Mouse (Mus musculus) hindbrain, postnatal 0 days (tissue): ENCODE results near the gene Wdr83. TPM values are rescaled to one million over a fixed set of nuclear protein-coding genes. Genes with fewer than 3 reads are reported as not detected.

Experiments
- ATAC-seq: fragments of 200-750 bp; cut with Nextera tagmentation; 2 replicates; pipeline ENCODE4 v1.8.0; 2017; ENCODE audit warnings: mild to moderate bottlenecking, moderate TSS enrichment, moderate library complexity
- DNase-seq: peaks from one replicate; pipeline ENCODE4 v3.0.0-alpha.2; 2015; ENCODE audit warnings: low spot score
- H3K27ac ChIP-seq: fragments of 300-500 bp; sonication (generic); 2 replicates; pipeline ENCODE4 v1.5.1; 2014; ENCODE audit warnings: mild to moderate bottlenecking
- H3K27me3 ChIP-seq: fragments of 300-500 bp; sonication (generic); 2 replicates; pipeline ENCODE4 v1.6.1; 2014; ENCODE audit warnings: low read length, mixed read lengths; ENCODE audit not compliant: insufficient read depth
- H3K36me3 ChIP-seq: fragments of 300-500 bp; sonication (generic); 2 replicates; pipeline ENCODE4 v1.6.1; 2014; ENCODE audit warnings: low read length, mixed read lengths; ENCODE audit not compliant: insufficient read depth
- H3K4me1 ChIP-seq: fragments of 300-500 bp; sonication (generic); 2 replicates; pipeline ENCODE4 v1.6.1; 2014; ENCODE audit warnings: antibody characterized with exemption, low read length, mixed read lengths; ENCODE audit not compliant: insufficient read depth
- H3K4me2 ChIP-seq: fragments of 300-500 bp; sonication (generic); 2 replicates; pipeline ENCODE4 v1.6.1; 2014; ENCODE audit warnings: low read depth, mild to moderate bottlenecking, low read length, moderate library complexity, mixed read lengths
- H3K4me3 ChIP-seq: fragments of 300-500 bp; sonication (generic); 2 replicates; pipeline ENCODE4 v1.5.1; 2014; ENCODE audit warnings: low read length
- H3K9ac ChIP-seq: fragments of 300-500 bp; sonication (generic); replicated peaks from 2 replicates; pipeline ENCODE4 v1.6.1; 2014; ENCODE audit warnings: mild to moderate bottlenecking, low read length, moderate library complexity, mixed read lengths
- H3K9me3 ChIP-seq: fragments of 300-500 bp; sonication (generic); 2 replicates; pipeline ENCODE4 v1.6.1; 2016; ENCODE audit warnings: low read length, mixed read lengths
- CTCF ChIP-seq: IDR thresholded peaks from 2 replicates; pipeline ENCODE4 v1.5.1; 2016; ENCODE audit warnings: antibody characterized with exemption, control low read depth, low read depth
- WGBS: fragments of 180-500 bp; shearing (Covaris S2); extraction: QIAGEN DNeasy Blood & Tissue Kit; methylation state at CpG from one replicate; pipeline ENCODE4 v1.1.7; 2014; 5-methylcytosine and 5-hydroxymethylcytosine counted together
- polyA plus RNA-seq: library from polyadenylated mRNA; unstranded; fragments of >200 nt; fragmentation: Nextera tagmentation; extraction: Ambion mirVana; gene quantifications from 2 replicates; pipeline ENCODE4 v1.2.1, GENCODE M21; 2015
- total RNA-seq: library from RNA; depleted of rRNA; stranded (reverse); fragments of >200 nt; gene quantifications from 2 replicates; pipeline ENCODE4 v1.2.3, GENCODE M21; 2014

Wdr83 gene
- total and polyA plus RNA-seq, 2 experiments from 2014 or later, result 21.4 to 38.6 TPM

GRCm38 (mm10) chr8:85072364-85072929, 8.7 kb downstream of the Wdr83 start:
- no peaks in the 10 kb centered on the region for H3K9me3 ChIP-seq
- no peak for TF ChIP-seq CTCF
- H3K27ac ChIP-seq, result peak overlapping the region; percentile 94
- H3K9ac ChIP-seq, result peak overlapping the region; percentile 88
- no peaks in the 10 kb centered on the region for H3K27me3 ChIP-seq
- 38% methylated on average over 9 of the region's 9 CpGs for WGBS
- ATAC-seq (no peak), DNase-seq (no peak)
- H3K36me3 ChIP-seq, result peaks cover 26% of the 10 kb centered on the region
- peak overlapping the region; percentile 85 for H3K4me2 ChIP-seq
- H3K4me1 ChIP-seq, result 0 out of 2 replicates have a peak, but pooled peaks cover 6% of the 10 kb centered on the region
- peak overlapping the region; percentile 91 for H3K4me3 ChIP-seq

- WGBS, result under 1% methylated on average over 65 of the region's 68 CpGs
- Histone ChIP-seq H3K27ac (peak within 1 kb of the TSS; percentile 94), H3K27me3 (no peaks in the 10 kb centered on the region), H3K9me3 (no peaks in the 10 kb centered on the region), H3K9ac (peak within 1 kb of the TSS; percentile 88), H3K4me3 (peak within 1 kb of the TSS; percentile 91), H3K4me1 (0 out of 2 replicates have a peak, but pooled peaks cover 6% of the 10 kb centered on the region), H3K36me3 (peaks cover 34% of the 10 kb centered on the region), H3K4me2 (peak within 1 kb of the TSS; percentile 85)
- peak; percentile 92 for ATAC-seq
- TF ChIP-seq CTCF, result peak; percentile 21; the same call in 1 of the 2 replicates
- peak; percentile 96 for DNase-seq
Observed at GRCm38 (mm10) chr8:85071514-85072281, 9.4 kb downstream of the Wdr83 start, which contains the start of gene Dhps. Gene Dhps, plus strand, starts transcription at chr8:85071757.

GRCm38 (mm10) chr8:85071041-85071440, 10.1 kb downstream of the Wdr83 start:
- ATAC-seq (no peak), DNase-seq (no peak)
- Histone ChIP-seq H3K27me3 (no peaks in the 10 kb centered on the region), H3K9me3 (no peaks in the 10 kb centered on the region), H3K4me1 (0 out of 2 replicates have a peak, but pooled peaks cover 6% of the 10 kb centered on the region), H3K4me2 (peak overlapping the region; percentile 85), H3K4me3 (peak overlapping the region; percentile 91), H3K36me3 (peaks cover 37% of the 10 kb centered on the region), H3K27ac (peak overlapping the region; percentile 94), H3K9ac (peak overlapping the region; percentile 88; the same call in 1 of the 2 replicates)
- WGBS, result 84% methylated on average over 5 of the region's 5 CpGs
- TF ChIP-seq CTCF, result no peak

GRCm38 (mm10) chr8:85067982-85068381, 13.1 kb downstream of the Wdr83 start, which contains the start of gene Gm5741:
Gene Gm5741, minus strand, starts transcription at chr8:85067982.
- H3K4me3 ChIP-seq, result no peak within 1 kb of the TSS
- H3K9ac ChIP-seq, result no peak within 1 kb of the TSS
- DNase-seq (no peak), ATAC-seq (no peak)
- no peaks in the 10 kb centered on the region for H3K27me3 ChIP-seq
- no peak within 1 kb of the TSS for H3K27ac ChIP-seq
- H3K4me1 ChIP-seq, result 0 out of 2 replicates have a peak, but pooled peaks cover 6% of the 10 kb centered on the region
- no peaks in the 10 kb centered on the region for H3K9me3 ChIP-seq
- peaks cover 21% of the 10 kb centered on the region; the same call in 1 of the 2 replicates for H3K36me3 ChIP-seq
- no peak for TF ChIP-seq CTCF
- no peak within 1 kb of the TSS for H3K4me2 ChIP-seq

- ATAC-seq, result no peak
- no peaks in the 10 kb centered on the region for H3K9me3 ChIP-seq
- peaks cover 21% of the 10 kb centered on the region; the same call in 1 of the 2 replicates for H3K36me3 ChIP-seq
Observed at GRCm38 (mm10) chr8:85067155-85067554, 14.0 kb downstream of the Wdr83 start.

GRCm38 (mm10) chr8:85065213-85065612, 15.9 kb downstream of the Wdr83 start:
- Histone ChIP-seq H3K27me3 (no peaks in the 10 kb centered on the region), H3K4me3 (no peak overlapping the region), H3K27ac (no peak overlapping the region), H3K9me3 (no peaks in the 10 kb centered on the region), H3K36me3 (peaks cover 21% of the 10 kb centered on the region; the same call in 1 of the 2 replicates), H3K4me2 (no peak overlapping the region), H3K9ac (no peak overlapping the region), H3K4me1 (peaks cover 11% of the 10 kb centered on the region)
- no peak for TF ChIP-seq CTCF
- no peak for DNase-seq
- ATAC-seq, result no peak
- 34% methylated on average over 2 of the region's 2 CpGs for WGBS

More at GRCm38 (mm10) chr8:85067155-85067554, 14.0 kb downstream of the Wdr83 start:
- Histone ChIP-seq H3K4me1 (0 out of 2 replicates have a peak, but pooled peaks cover under 1% of the 10 kb centered on the region), H3K4me3 (no peak overlapping the region), H3K9ac (no peak overlapping the region), H3K27me3 (no peaks in the 10 kb centered on the region), H3K27ac (no peak overlapping the region), H3K4me2 (no peak overlapping the region)
- no peak for TF ChIP-seq CTCF
- DNase-seq, result no peak
- WGBS, result 87% methylated on average over 2 of the region's 2 CpGs
